Mouse (Mus musculus) hematopoietic multipotent progenitor cell, adult 10-12 weeks (in vitro differentiated cells): Measurements from ENCODE around the gene Mrpl32. TPM values are rescaled to one million over a fixed set of nuclear protein-coding genes. Genes with fewer than 3 reads are reported as not detected.

Experiments used
- polyA plus RNA-seq: library from polyadenylated mRNA; stranded (reverse); fragments of >175 nt; gene quantifications from 2 replicates; pipeline ENCODE4 v1.2.3, GENCODE M21; 2012; ENCODE audit warnings: low replicate concordance

Mrpl32 gene
- 0.75 and 15.7 TPM in 2 replicates for polyA plus RNA-seq

GRCm38 (mm10) chr13:14612926-14613529 lies at the start of gene Mrpl32, which contains the start of gene Psma2:
Gene Mrpl32, minus strand, starts transcription at chr13:14613165.
Gene Psma2, plus strand, starts transcription at chr13:14613240.

GRCm38 (mm10) chr13:14629726-14630641 lies 17.0 kb upstream of the Mrpl32 start, which contains the start of gene AW209491:
Gene AW209491, plus strand, starts transcription at chr13:14630154.

Other genes starting within 250 kb of the Mrpl32 start
- not detected in 2 replicates for gene Hecw1, start 89.9 kb downstream of the Mrpl32 start, polyA plus RNA-seq
- 2.6 and 4.7 TPM in 2 replicates for gene Psma2, start 75 bp upstream of the Mrpl32 start, polyA plus RNA-seq
- gene AW209491, start 17.0 kb upstream of the Mrpl32 start, polyA plus RNA-seq = 0.05 and 0.43 TPM in 2 replicates